Mouse (Mus musculus): ENCODE data around the gene Apba2. TPM values are rescaled to one million over a fixed set of nuclear protein-coding genes. Genes with fewer than 3 reads are reported as not detected.

Gene Apba2
- polyA plus RNA-seq, 1 experiment from 2014 or later = not detected

DNA sequence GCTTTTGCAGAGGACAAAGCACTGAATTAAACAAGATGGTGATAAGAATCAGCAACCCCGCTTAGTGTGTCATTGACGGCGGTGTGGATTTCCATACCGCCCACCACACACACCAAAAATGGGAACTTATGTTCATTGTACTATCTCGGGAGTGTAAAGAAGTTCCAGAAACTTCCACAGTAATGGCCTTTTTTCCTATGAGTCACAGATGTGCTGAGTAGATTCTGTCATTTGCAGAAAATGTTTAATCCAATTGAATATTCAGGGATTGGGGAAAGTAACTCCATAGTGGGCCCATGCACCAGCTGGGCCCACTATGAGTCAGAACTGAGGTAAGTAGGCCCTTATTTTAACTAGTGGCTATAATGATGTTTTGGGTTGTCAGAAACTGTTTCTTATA lies 161.0 kb downstream of the Apba2 start:
- in situ Hi-C loops (cut with MboI; ENCODE audit: low pct_unique_long_range_greater_than_20kb) = no loop called here

DNA sequence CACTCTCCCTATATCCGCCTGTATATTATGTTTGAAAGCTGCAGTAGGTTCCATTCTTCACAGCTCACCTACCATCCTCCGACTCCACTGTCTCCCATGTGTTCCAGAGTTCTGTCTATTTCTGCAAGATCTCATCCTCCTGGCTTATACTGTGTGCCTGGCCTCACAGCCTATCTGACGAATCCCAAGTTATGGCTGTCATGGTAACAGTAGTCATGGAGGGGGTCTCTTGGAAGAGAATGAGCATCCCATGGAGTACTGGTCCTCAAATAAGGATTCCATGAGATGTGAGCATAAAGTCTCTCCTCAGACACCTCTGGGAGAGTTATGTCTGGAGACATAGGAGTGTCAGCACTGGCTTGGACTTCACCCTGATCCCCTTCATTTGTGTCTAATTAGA lies 162.1 kb downstream of the Apba2 start:
- in situ Hi-C loops (cut with MboI; ENCODE audit: low pct_unique_long_range_greater_than_20kb) = no loop called here
- TF ChIP-seq CTCF (IDR thresholded peaks at IDR 0.05) = no peak
- DNase-seq (ENCODE audit: low read depth, low spot score) = no peak
- ChIA-PET POLR2A (no interaction called here), CTCF (interaction anchor here (1.1 kb wide), 1 partner anchor 9 kb away, joined by 3 read pairs; no protein-coding TSS in a partner anchor)
- ATAC-seq = no peak
- H3K27me3 ChIP-seq = no peaks in the 10 kb centered on the region

More for the DNA sequence above, 161.0 kb downstream of the Apba2 start:
- DNase-seq (ENCODE audit: low read depth, low spot score) (no peak), ATAC-seq (no peak)
- no peaks in the 10 kb centered on the region for H3K27me3 ChIP-seq
- TF ChIP-seq CTCF (IDR thresholded peaks at IDR 0.05) = no peak
- ChIA-PET CTCF (no interaction called here), POLR2A (interaction anchor here (0.7 kb wide), 1 partner anchor 88 kb away, joined by 3 read pairs; no protein-coding TSS in a partner anchor)

GRCm38 (mm10) chr7:64665120-64665519 lies 163.6 kb downstream of the Apba2 start:
- no peak for TF ChIP-seq CTCF (IDR thresholded peaks at IDR 0.05)
- no peaks in the 10 kb centered on the region for H3K27me3 ChIP-seq
- ChIA-PET POLR2A (no interaction called here), CTCF (no interaction called here)
- ATAC-seq (peak; percentile 47), DNase-seq (ENCODE audit: low read depth, low spot score) (peak; percentile 13)
- in situ Hi-C loops (cut with MboI; ENCODE audit: low pct_unique_long_range_greater_than_20kb) = no loop called here

- no peak for ATAC-seq
These were observed 164.3 kb downstream of the Apba2 start for GRCm38 (mm10) chr7:64665716-64666298.

GRCm38 (mm10) chr7:64667959-64668358 lies 166.5 kb downstream of the Apba2 start:
- in situ Hi-C loops (cut with MboI; ENCODE audit: low pct_unique_long_range_greater_than_20kb) = no loop called here
- POLR2A ChIA-PET = no interaction called here
- CTCF ChIA-PET = interaction anchor here (1.2 to 1.5 kb wide), 2 partner anchors 15 to 18 kb away, joined by 3 to 4 read pairs; no protein-coding TSS in a partner anchor
- no peak for DNase-seq (ENCODE audit: low read depth, low spot score)
- TF ChIP-seq CTCF (IDR thresholded peaks at IDR 0.05) = no peak
- no peak for ATAC-seq
- H3K27me3 ChIP-seq = no peaks in the 10 kb centered on the region

More at GRCm38 (mm10) chr7:64665716-64666298, 164.3 kb downstream of the Apba2 start:
- in situ Hi-C loops (cut with MboI; ENCODE audit: low pct_unique_long_range_greater_than_20kb) = no loop called here
- ChIA-PET CTCF (no interaction called here), POLR2A (interaction anchor here (0.5 kb wide), 1 partner anchor 20 kb away, joined by 3 read pairs; no protein-coding TSS in a partner anchor)
- TF ChIP-seq CTCF (IDR thresholded peaks at IDR 0.05) = no peak
- no peaks in the 10 kb centered on the region for H3K27me3 ChIP-seq
- DNase-seq (ENCODE audit: low read depth, low spot score) = no peak

GRCm38 (mm10) chr7:64679771-64680479 lies 178.4 kb downstream of the Apba2 start:
- in situ Hi-C loops (cut with MboI; ENCODE audit: low pct_unique_long_range_greater_than_20kb) = no loop called here
- ATAC-seq = no peak
- no peak for DNase-seq (ENCODE audit: low read depth, low spot score)
- POLR2A ChIA-PET = no interaction called here
- CTCF ChIA-PET = no interaction called here
- H3K27me3 ChIP-seq = no peaks in the 10 kb centered on the region
- no peak for TF ChIP-seq CTCF (IDR thresholded peaks at IDR 0.05)

DNA sequence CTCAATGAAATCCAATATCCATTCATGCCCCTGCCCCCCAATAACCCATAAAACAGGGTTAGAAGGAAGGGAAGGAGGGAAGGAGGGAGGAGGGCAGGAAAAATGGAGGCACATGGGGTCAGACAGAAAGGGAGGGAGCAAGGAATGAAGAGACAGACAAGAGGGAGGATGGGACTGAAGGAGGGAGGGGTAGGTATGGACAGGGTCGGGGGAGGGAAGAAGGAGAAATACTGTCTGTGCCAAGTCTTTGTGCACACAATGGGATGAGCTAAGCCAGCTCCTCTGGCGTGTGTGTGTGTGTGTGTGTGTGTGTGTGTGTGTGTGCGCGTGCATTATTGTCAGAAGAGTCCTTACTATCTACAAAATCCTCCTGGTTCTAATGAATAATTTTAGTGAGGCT lies 183.4 kb downstream of the Apba2 start:
- no peak for TF ChIP-seq CTCF (IDR thresholded peaks at IDR 0.05)
- DNase-seq (ENCODE audit: low read depth, low spot score) (no peak), ATAC-seq (no peak)
- in situ Hi-C loops (cut with MboI; ENCODE audit: low pct_unique_long_range_greater_than_20kb) = no loop called here
- POLR2A ChIA-PET = no interaction called here
- no peaks in the 10 kb centered on the region for H3K27me3 ChIP-seq
- CTCF ChIA-PET = no interaction called here

DNA sequence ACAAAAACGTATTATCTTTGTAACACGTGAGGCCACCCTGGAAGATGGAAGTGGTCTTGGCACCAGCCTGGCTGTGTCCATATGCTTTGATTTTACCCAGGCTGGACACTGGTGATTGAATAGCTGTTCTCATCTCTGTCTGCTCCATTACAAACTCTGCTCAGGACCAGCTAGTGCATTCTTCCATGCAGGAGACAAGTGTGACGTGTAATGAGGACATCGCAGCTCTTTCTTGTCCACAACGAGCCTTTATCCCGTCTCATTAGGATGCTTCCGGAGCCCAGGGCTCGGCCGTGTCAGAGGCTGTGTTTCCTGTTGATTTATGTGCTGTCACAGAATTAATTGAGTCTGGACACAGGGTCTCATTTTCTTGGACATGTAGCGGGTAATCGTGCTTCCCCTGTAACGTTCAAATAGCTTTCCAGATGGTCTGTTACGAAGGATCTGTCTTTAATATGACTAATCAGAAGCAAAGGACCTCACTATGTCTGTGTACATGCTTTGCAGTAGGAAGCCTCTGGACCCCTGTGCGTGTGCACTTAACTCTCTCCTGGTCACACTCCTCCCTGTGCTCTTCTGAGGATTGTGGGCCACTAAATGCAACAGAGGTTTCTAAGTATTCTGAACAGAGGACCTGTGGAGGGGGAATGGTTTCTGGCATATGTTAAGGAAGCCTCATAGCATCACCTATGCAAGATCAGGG lies 186.8 kb downstream of the Apba2 start:
- H3K27me3 ChIP-seq = no peaks in the 10 kb centered on the region
- ChIA-PET CTCF (no interaction called here), POLR2A (no interaction called here)
- DNase-seq (ENCODE audit: low read depth, low spot score) = no peak
- TF ChIP-seq CTCF (IDR thresholded peaks at IDR 0.05) = no peak
- in situ Hi-C loops (cut with MboI; ENCODE audit: low pct_unique_long_range_greater_than_20kb) = no loop called here
- ATAC-seq = no peak

DNA sequence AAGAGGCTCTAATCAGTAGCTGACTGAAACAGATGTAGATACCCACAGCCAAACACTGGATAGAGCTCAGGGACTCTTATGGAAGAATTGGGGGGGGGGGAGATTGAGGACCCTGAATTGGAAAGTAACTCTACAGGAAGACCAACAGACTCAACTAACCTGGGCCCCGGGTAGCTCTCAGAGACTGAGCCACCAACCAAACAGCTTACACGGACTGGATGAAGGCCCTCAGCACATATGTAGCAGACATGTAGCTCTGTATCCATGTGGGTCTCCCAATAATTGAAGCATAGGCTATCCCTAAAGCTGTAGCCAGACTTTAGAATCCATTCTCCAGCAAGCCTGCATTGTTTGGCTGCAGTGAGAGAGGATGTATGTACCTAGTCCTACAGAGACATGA lies 190.3 kb downstream of the Apba2 start:
- POLR2A ChIA-PET = no interaction called here
- no peaks in the 10 kb centered on the region for H3K27me3 ChIP-seq
- no peak for DNase-seq (ENCODE audit: low read depth, low spot score)
- in situ Hi-C loops (cut with MboI; ENCODE audit: low pct_unique_long_range_greater_than_20kb) = no loop called here
- no peak for TF ChIP-seq CTCF (IDR thresholded peaks at IDR 0.05)
- CTCF ChIA-PET = interaction anchor here (0.6 kb wide), 1 partner anchor 1387 kb away, joined by 3 read pairs; no protein-coding TSS in a partner anchor
- no peak for ATAC-seq

DNA sequence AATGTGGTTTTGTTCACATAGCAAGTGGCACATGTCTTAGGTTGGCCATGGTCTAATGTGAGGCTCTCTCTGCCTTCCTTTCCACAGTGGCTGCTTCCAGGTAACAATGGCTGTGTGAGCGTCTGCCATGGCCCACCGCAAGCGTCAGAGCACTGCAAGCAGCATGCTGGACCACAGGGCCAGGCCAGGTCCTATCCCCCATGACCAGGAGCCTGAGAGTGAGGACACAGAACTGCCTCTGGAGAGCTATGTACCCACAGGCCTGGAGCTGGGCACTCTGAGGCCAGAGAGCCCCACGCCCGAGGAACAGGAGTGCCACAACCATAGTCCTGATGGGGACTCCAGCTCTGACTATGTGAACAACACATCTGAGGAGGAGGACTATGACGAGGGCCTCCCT lies 193.4 kb downstream of the Apba2 start:
- DNase-seq (ENCODE audit: low read depth, low spot score) = no peak
- ATAC-seq = no peak
- ChIA-PET POLR2A (no interaction called here), CTCF (no interaction called here)
- H3K27me3 ChIP-seq = no peaks in the 10 kb centered on the region
- TF ChIP-seq CTCF (IDR thresholded peaks at IDR 0.05) = no peak
- in situ Hi-C loops (cut with MboI; ENCODE audit: low pct_unique_long_range_greater_than_20kb) = no loop called here

Measured in Patski (cell line).